Mouse (Mus musculus) cerebellum, adult 18-20 months (tissue): ENCODE data around the gene Ccdc92.

ENCODE experiments used
- DNase-seq, 2 experiments: peaks; one replicate each; pipeline ENCODE4 v3.0.0; 2021

The Ccdc92 gene

GRCm38 (mm10) chr5:124854202-124854601 lies 8.0 kb downstream of the Ccdc92 start:
- DNase-seq: no peak

- DNase-seq: peak; percentile 80 to 87
Observed at GRCm38 (mm10) chr5:124853079-124853478, 9.1 kb downstream of the Ccdc92 start.

- no peak for DNase-seq
Observed at GRCm38 (mm10) chr5:124852294-124852693, 9.9 kb downstream of the Ccdc92 start.

- DNase-seq: peak in 1 of 2 experiments; percentile 55
Observed at GRCm38 (mm10) chr5:124851572-124851971, 10.7 kb downstream of the Ccdc92 start.

GRCm38 (mm10) chr5:124848994-124849393 lies 13.2 kb downstream of the Ccdc92 start:
- DNase-seq: no peak

- no peak for DNase-seq
Observed at GRCm38 (mm10) chr5:124847014-124847413, 15.2 kb downstream of the Ccdc92 start.

- no peak for DNase-seq
Observed at GRCm38 (mm10) chr5:124844929-124845328, 17.3 kb downstream of the Ccdc92 start.

- peak; percentile 57 to 62 for DNase-seq
Observed at GRCm38 (mm10) chr5:124843386-124843785, 18.8 kb downstream of the Ccdc92 start.

GRCm38 (mm10) chr5:124840669-124841068 lies 21.6 kb downstream of the Ccdc92 start:
- no peak for DNase-seq

GRCm38 (mm10) chr5:124840202-124840601 lies 22.0 kb downstream of the Ccdc92 start:
- no peak for DNase-seq

GRCm38 (mm10) chr5:124836621-124837020 lies 25.6 kb downstream of the Ccdc92 start:
- DNase-seq: peak; percentile 92 to 96

GRCm38 (mm10) chr5:124836075-124836474 lies 26.1 kb downstream of the Ccdc92 start:
- DNase-seq: peak; percentile 41 to 54

- peak; percentile 91 to 93 for DNase-seq
Observed at GRCm38 (mm10) chr5:124835218-124835617, 27.0 kb downstream of the Ccdc92 start.

- DNase-seq: no peak
Observed at GRCm38 (mm10) chr5:124830331-124830730, 31.9 kb downstream of the Ccdc92 start.

- DNase-seq: peak; percentile 47 to 62
Observed at GRCm38 (mm10) chr5:124822128-124822894, 39.9 kb downstream of the Ccdc92 start.

GRCm38 (mm10) chr5:124817050-124817449 lies 45.2 kb downstream of the Ccdc92 start:
- DNase-seq: no peak

GRCm38 (mm10) chr5:124814797-124815196 lies 47.4 kb downstream of the Ccdc92 start:
- peak; percentile 83 to 90 for DNase-seq

GRCm38 (mm10) chr5:124812466-124812865 lies 49.8 kb downstream of the Ccdc92 start:
- no peak for DNase-seq

GRCm38 (mm10) chr5:124809708-124810366 lies 52.4 kb downstream of the Ccdc92 start:
- DNase-seq: peak; percentile 54 to 57

- no peak for DNase-seq
Observed at GRCm38 (mm10) chr5:124792112-124792511, 70.1 kb downstream of the Ccdc92 start.

- no peak for DNase-seq
Observed at GRCm38 (mm10) chr5:124785650-124786049, 76.6 kb downstream of the Ccdc92 start.
